Mouse (Mus musculus): ENCODE results near the gene Lbp.
A peak's percentile ranks its signal among the peaks of the same experiment; 100 is the strongest.

The Lbp gene

DNA sequence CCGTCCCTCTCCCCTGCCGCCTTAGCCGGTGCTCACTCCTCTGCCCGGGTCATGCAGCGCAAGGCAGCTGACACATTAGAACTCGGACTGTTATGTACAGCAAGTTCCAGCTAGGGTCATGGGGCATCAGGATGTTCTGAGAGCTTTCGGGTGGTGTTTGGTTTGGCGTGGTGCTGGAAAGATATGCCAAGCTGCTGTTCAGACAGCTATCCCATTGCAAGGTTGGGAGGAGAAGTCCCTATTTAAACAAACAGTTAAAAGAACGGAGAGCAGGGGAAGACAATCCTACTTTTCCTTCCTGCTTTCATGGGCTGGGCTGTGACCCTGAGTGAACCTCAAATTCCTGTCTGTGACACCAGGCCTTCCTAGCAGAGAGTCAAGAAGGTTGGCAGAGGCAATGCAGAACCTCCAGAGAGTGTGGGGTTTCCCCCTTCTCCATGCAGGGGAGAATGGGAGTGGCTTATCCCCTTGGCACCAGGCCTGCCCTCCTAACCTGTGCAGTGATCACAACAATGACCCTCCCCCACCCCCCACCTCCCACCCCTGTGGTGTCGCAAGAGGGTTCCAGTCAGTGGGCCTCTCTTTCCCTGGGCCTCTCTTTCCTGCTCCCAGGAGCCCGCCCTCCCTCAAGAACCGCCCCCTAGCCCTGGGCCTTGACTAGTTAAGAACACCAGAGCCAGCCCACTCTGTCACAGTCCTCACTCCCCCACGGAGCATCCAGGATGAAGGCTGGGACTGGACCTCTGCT, at the start of gene Lbp:
Gene Lbp, plus strand, starts transcription at position 546 of the 748 bp plus-strand sequence.
- DNase-seq (ENCODE audit: low spot score) = peak; percentile 57

DNA sequence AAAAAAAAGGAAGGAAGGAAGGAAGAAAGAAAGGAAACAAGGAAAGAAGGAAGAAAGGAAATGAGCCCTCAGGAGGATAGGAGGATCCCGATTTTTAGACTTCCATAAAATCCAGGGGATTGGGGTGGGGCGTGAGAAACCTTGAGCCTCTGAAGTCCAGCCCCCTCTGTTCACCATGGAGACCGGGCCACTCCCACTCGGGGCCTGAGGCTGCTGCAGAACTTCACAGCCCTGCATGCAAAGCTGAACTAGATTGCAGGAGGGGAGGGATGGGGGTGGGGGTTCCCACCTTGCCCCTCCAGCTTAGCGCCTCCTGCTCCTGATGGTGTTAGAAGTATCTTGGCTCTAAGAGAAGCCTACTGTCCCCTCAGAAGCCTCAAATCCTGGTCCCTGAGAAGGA, 49.4 kb upstream of the Lbp start:
- peak; percentile 33 for DNase-seq (ENCODE audit: low spot score)

DNA sequence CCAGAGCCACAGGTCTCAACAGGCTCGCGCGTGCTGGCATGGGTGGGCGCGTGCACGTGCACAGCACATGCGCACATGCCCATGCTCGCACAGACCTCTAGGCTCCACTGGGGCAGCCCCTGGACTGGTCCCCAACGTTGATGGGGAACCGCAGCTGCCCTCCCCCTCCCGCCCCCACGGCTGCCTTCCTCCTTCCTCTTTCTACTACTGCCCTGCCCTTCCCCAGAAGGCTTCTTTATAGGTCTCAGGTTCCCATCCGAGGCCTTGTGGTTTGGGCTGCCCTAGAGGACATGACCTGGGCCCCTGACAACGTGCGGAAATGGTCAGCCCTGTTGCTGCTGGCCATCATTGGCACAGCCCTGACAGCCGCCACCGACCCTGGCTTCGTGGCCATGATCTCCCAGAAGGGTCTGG, 48.3 kb upstream of the Lbp start, which contains the start of gene Bpi:
Gene Bpi, plus strand, starts transcription at position 90 of the 414 bp plus-strand sequence.
- DNase-seq (ENCODE audit: low spot score) = no peak

DNA sequence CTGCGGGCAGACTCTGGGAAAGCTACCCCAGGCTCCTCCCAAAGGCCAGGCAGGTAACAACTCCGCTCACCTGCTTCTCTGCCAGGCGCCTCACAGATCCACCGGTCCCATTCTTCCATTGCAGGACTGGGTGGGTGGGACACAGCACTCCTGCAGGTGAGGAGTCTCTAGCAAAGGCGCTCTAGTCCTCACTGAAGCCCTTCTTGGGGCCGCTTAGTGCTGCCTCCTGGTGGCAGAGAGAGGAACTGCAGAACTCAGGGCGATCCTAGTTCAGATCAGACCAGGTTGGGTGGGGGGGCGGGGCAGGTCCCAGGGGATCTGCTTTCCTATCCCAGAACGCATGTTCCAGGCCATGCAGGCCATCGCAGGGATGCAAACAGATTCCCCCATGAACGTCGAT, 47.5 kb upstream of the Lbp start:
- DNase-seq (ENCODE audit: low spot score) = peak; percentile 57

DNA sequence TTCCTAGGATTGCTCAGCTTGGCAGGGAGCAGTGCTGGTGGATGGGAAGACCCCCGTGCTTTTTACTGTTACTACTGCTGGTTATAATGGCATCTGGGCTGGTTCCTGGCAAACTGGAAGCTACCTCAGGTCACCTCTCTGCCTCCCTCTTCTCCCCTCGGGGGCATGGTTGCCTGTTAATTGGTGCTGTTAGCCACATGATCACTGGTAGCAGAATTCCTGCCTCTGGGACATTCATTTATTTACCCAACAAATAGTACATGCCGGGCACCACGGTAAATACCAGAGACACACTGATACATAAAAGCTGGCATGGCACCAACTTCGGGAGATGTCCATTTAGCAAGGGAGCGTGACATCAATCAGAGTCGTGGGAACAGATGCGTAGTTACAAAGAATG, 46.8 kb upstream of the Lbp start:
- DNase-seq (ENCODE audit: low spot score) = no peak

DNA sequence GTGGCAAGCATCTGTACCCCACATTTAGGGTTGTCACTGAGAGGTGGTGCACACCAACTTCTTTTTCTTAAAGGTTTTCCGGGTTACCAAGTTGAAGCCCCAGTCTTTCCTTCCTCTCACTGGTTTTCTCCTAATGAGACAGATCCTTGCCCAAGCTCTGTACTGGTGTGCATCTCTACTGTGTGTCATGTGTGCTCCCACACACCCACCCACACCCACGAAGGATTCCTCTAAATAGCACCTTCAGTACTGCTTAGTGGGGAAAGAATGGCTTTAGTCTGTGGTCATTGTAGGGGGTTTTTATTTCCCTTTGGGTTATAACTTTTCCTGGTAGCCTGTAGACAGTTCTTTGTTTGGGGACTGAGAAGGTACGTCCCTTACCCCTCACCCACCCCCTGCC, 41.4 kb upstream of the Lbp start:
- DNase-seq (ENCODE audit: low spot score) = no peak

DNA sequence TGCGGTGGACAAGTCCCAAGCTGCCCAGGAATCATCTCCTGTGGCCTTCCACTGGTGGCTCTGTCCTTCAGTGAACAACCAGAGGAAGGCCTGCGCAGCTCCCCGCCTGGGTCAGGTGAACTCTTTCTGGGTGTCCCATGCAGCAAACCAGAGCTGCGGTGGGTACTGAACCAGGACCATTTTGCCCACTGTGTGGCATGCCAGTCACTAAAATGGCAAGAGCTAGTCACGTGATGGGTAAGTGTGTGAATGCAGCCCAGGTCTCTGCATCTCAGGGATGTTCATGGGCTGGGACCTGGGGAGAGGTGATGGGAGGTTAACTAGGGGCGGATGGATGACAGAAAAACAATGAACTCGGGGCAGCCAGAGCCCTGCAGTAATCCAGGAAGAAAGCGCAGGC, 36.3 kb upstream of the Lbp start:
- DNase-seq (ENCODE audit: low spot score) = no peak

DNA sequence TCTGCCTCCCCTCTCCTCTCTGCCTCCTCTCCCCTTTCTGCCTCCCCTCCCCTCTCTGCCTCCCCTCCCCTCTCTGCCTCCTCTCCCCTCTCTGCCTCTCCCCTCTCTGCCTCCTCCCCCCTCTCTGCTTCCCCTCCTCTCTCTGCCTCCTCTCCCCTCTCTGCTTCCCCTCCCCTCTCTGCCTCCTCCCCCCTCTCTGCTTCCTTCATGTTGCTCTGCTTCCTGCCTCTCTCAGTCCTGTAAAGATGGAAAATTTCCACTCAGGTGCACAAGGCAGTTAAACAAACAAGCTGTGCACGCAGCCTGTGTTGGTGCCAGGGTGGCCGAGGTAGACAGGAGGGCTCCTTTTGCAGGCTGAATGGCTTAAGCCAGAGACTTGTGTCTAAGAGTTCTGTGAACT, 32.6 kb upstream of the Lbp start:
- DNase-seq (ENCODE audit: low spot score) = no peak

DNA sequence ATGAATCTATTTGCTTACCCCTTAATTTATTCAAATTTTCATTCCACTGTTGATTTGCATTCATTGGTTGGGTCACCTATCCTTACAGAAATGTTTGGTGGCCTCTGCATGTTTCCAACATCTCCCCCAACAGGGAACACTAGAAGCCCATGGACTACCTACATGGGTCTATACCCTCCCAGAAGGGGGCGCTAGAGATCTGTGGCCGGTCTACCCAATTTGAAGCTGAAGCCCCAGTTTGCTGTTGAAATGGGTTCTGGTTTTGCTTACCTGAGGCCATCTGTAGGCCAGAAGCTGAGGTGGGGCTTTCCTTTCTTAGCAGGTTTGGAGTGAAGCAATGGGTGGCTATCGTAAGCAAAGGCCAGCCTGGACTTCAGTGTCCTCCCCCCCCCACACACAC, 30.9 kb upstream of the Lbp start:
- DNase-seq (ENCODE audit: low spot score) = no peak

DNA sequence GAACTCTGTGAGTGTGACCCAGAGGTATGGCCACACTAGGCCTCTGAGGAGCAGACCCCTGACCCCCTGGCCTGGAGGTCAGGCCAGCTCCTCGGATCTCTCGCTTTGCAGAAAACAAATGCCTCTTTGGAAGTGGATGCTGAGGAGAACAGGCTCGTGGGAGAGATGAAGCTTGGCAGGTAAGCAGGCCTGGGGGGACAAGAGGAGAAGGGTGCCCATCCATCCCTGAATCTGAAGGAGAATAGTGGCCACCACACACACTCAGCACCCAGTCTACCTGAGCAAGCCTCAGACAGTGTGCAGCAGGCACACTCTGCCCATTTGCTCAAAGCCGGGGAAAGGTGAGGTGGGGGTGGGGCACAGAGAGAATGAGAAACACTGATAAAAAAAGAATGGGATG, 30.5 kb upstream of the Lbp start:
- DNase-seq (ENCODE audit: low spot score) = no peak

DNA sequence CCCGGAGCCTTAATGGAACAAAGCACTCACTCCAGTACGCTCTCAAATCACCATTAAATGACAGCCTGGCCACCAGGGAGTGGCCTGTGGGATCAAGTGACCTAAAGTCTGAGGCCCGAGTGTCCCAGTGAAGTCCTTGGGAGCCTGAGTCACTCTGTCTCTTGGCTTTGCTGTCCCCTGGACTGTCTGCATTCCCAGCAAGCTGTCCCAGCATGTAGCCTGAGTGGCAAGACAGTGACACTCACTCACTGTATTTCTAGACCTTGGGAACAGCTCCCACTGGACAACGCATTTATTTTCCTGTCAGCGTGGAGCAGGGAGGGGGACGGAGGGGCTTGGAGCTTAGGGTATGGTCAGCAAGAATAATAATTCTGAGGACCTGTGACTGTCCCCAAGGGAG, 29.8 kb upstream of the Lbp start:
- DNase-seq (ENCODE audit: low spot score) = no peak

DNA sequence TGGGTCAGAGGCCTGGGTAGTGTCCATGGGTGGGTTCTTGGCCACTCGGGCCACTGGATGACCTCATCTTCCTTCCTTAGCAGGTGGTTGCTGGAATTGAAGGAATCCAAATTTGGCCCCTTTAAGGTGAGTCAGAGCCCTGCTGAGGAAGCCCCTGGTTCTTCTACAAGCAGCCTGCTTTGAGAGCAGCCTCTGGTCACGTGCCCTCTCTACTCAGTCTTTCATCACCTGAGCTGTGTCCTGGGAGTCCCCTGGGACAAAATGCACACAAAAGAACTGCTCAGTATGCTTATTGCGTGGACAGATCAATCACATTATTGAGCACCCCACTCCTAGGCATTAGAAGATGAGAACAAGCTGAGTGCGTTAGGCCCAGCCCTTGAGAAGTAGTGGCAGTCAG, 29.4 kb upstream of the Lbp start:
- DNase-seq (ENCODE audit: low spot score) = no peak

DNA sequence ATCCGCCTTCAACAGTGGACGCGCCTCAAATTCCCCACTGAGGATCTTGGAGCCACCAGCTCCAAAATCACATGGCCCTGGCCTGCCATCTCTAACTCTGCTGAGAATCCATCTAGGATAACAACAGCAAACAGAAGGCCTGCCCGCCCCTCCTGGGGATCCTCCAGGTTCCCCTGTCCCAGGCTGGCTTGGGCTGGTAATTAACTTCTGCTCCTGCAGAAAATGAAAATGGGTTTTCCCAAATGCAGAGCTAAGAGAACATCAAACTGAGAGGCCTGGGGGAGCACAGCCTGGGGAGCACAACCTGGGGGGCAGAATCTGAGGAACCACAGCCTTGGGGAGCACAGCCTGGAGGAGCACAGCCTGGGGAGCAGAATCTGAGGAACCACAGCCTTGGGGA, 26.6 kb upstream of the Lbp start:
- no peak for DNase-seq (ENCODE audit: low spot score)

DNA sequence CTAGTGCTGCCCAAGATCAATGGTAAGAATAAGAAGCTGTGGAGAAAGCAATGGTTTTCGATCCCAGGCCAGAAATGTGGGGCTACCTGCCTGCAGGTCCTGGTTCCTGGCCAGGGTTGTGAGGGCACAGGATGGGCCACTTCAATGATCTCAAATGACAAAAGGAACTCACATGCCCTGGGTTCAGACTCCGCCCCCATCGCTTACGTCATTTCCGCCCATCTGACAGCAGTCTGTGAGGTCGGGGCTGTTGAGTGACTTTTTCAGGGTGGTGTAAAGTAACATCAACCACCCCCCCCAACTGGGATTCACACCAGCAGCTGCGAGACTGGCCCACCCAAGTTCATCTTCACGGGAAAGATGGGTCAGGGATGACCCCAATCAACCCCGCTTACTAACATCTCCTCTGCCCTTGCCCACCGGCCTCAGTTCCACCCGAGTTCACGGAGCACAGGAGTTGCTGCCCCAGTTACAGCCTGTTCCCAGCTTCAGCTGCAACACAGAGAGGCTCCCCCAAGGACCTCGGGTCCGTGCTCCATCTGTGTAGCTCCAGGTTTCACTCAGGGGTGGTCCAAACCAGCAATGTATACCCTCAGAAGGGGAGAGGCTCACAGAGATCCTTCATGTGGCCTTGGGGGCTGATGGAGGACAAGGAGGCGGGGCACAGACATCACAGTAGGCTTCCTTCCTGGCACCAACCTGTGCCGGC, 24.6 kb upstream of the Lbp start:
- no peak for DNase-seq (ENCODE audit: low spot score)

DNA sequence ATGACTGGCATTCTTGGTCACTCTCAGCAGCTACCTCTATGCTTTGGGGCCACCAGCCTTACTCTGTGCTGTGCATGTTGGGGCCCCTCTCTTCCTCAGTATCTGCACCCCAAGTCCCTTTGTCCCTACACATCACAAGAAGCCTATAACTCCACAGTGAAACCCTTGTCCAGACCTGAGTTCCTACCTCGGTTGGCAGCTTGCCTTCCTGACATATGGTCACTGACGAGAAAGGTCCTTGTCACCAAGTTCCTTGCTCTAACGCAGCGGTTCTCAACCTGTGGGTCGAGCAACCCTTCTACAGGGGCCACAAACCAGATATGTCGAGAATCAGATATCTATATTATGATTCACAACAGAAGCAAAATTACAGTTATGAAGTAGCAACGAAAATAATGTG, 23.2 kb upstream of the Lbp start:
- DNase-seq (ENCODE audit: low spot score) = no peak

DNA sequence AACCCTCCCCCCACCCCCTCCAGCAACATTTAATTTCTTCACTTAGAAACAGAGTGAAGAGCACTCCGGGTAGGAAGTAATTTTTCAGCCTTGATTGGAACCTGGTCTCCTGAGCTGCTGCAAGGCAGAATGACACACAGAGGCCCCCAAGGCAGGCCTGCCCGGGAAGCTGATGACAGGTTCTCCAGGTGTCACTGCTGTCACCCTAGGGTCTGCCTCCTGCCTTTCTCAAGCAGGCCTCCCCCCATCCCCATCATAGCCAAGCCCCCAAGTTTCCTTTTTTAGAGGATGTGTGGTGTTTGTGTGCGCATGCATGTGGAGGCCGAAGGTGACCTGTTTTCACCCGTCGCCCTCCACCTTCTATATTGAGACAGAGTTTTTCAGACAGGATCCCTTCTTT, 22.5 kb upstream of the Lbp start:
- no peak for DNase-seq (ENCODE audit: low spot score)

DNA sequence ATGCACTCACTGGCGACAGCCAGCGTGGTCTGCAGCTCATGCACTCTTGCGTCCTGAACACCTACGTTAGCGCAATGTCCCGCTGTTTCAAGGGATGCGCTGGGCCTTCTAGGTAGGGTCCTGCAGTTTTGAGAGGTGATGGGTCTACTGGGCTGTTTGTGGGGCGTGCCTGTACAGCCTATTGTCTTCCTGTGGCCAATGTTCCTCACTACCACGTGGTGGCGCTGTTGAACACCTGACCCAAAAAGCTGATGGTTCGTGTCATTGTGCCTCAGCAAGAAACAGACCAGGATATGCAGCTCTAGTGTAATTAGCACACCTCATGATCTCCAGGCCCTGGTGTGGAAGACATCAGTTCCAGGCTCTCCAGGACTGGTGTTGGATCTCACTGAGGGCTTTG, 21.7 kb upstream of the Lbp start:
- peak; percentile 49 for DNase-seq (ENCODE audit: low spot score)

DNA sequence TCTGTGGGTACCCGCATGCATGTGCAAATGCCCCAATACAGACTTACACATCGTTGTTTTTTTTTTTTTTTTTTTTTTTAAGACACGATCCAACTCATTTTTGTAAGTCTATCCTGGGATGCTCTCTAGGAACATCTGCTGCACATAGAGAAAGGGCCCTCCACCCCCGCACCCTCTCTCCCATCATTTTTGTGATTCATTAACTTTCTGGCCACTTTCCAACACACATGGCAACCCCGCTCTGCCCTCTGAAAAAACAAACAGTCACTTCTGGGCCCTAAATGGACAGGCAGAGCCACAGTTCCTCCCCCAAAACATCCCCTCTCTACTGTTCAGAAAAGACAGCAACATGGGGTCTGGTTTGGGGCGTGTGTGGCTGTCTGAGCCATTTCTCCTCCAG, 20.6 kb upstream of the Lbp start:
- no peak for DNase-seq (ENCODE audit: low spot score)

DNA sequence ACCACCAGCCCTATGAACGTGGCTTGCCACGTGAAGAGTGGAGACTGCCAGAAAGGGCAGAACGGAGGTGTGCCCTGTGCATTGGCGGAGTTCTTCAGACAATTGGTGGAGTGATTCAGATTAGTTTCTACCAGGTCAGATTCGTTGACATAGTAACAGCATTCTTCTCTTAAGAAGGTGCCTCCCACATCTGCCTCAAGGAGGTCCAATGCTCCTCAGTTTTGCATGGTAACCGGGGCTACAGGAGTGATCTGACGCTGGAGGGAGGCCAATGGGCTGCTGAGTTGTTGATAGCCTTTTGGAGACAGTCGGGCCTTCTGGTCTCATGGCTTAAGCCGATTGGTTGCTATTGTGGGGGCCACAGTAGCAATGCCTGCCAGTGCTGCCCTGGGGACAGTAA, 10.6 kb upstream of the Lbp start:
- no peak for DNase-seq (ENCODE audit: low spot score)

DNA sequence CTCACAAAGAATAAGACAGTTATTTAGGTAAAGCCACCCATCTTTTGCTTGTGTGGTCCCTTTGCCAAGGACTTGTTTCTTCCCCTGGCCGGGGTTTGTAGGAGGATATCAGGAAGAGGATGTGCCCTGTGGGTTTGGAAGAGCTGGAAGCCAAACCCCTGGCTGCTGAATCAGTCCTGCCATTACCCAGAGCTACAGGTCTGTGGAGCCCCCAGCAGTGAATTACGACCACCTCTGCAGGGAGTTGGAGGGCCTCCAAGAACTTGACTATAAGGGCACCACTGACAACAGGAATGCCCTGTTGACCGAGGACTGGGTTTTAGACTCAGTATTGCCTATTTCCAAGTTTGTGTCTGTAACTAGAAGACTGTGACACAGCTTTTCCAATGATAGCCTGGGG, 7.1 kb upstream of the Lbp start:
- DNase-seq (ENCODE audit: low spot score) = no peak

DNA sequence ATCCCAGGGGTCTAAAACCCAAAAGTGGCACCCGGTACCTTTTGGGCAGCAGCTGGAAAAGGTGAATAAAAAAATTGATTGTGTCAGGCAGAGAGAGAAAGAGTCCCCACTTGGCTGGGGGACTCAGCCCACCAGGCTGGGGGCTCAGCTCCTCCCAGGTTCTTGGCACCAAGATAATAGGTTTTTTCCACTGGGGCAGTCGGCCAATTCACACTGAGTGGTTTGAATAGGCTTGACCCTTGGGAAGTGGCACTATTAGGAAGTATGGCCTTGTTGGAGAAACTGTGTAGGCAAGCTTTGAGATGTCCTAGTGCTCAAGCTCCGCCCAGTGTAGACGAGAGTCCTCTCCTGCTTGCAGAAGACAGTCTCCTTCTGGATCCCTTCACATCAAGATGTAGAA, 6.6 kb upstream of the Lbp start:
- DNase-seq (ENCODE audit: low spot score) = no peak

DNA sequence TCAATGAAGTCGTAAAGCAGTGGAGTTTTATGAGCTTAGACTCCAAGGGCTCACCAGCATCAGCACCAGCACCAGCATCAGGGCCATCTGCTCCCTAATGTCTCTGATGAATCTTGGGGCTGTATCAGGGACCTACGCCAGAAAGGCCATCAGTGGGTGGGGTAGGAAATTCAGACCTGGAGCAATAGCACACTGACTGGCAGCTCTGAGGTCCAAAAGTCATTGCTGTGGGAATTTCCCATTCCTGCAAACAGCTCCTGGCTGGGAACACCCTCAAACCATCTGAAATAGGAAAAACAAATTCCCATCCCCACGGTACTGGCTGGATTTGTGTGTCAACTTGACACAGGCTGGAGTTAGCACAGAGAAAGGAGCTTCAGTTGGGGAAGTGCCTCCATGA, 3.5 kb upstream of the Lbp start:
- DNase-seq (ENCODE audit: low spot score) = no peak

DNA sequence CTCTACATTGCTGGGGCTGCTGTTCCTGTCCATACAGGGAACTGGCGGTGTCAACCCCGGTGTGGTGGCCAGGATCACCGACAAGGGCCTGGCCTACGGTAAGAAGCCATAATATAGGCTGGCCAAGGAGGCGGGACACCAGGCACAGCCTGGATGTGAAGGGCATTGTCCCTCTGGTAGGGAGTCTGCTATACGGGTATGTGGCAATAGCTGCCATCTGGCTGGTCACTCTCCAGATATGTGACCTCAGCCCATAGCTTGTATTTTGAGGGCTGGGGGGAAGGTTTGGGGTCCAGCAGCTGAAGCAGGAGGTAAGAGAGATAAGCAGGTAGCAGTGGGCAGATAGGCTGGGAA, 380 bp downstream of the Lbp start:
- no peak for DNase-seq (ENCODE audit: low spot score)

DNA sequence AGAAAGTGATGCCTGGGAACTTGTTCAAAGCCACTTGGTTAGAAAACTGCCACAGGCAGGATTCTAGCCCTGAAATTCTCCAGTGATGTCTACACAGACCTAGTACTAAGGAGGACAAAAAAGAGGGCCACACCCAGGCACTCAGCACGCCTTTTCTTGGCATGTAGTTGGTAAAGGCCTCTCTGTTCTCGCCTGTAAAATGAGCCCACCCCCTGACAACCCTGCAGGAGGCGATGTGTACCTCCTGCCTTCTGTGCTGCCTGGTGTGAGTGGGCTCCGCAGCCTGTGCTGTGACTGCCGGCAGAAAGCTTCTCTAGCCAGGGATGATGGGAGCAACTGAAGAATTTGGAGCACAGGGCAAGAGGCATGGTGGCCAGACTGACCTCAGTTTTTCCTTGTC, 2.0 kb downstream of the Lbp start:
- no peak for DNase-seq (ENCODE audit: low spot score)
